Mouse (Mus musculus) cortical plate, adult 2 months (tissue): ENCODE measurements around the gene Mlh1.

Source experiments
- CTCF ChIP-seq: fragments of 200-500 bp; IDR thresholded peaks from 2 replicates; pipeline ENCODE4 v1.5.1; 2011; ENCODE audit warnings: mild to moderate bottlenecking, control low read depth, low read length; ENCODE audit not compliant: insufficient read depth; ENCODE audit errors: extremely low read depth
- POLR2A ChIP-seq: fragments of 200-500 bp; IDR thresholded peaks from 2 replicates; pipeline ENCODE4 v1.6.1; 2011; ENCODE audit warnings: mild to moderate bottlenecking, low read length, control low read depth; ENCODE audit not compliant: insufficient read depth; ENCODE audit errors: extremely low read depth

GRCm38 (mm10) chr9:111290539-111291100 is 19.0 kb upstream of the Mlh1 start:
- TF ChIP-seq POLR2A (no peak), CTCF (no peak)
